Mouse (Mus musculus): ENCODE measurements at regions not wholly inside any gene's neighbourhood (a gene's known extent, or its start where the extent isn't known, plus 50 kb on each side); places are given as distances from the start of the nearest gene placed in this dataset.

GRCm38 (mm10) chr17:51907031-51907430 lies 73.9 kb upstream of the Satb1 start:
- Histone ChIP-seq H3K4me1 (ENCODE audit: control insufficient read depth, insufficient read depth, low read length) (no peaks in the 10 kb centered on the region), H3K27me3 (ENCODE audit: control insufficient read depth, insufficient read depth, low read length) (no peaks in the 10 kb centered on the region), H3K79me2 (ENCODE audit: control insufficient read depth, insufficient read depth, low read length) (no peaks in the 10 kb centered on the region), H3K4me3 (ENCODE audit: insufficient read depth, low read depth, low read length) (no peak overlapping the region), H3K27ac (replicated peaks; ENCODE audit: insufficient read depth, low read depth, low read length) (no peak overlapping the region), H3K9ac (ENCODE audit: low read depth, low read length) (no peak overlapping the region), H3K36me3 (ENCODE audit: control insufficient read depth, insufficient read depth, low read length) (no peaks in the 10 kb centered on the region)
- DNase-seq (ENCODE audit: extremely low read depth, low read depth, low spot score), result no peak
- TF ChIP-seq POLR2A (IDR thresholded peaks at IDR 0.05; ENCODE audit: extremely low read depth, insufficient read depth, low read length), result no peak
- no peak for TF ChIP-seq CTCF (IDR thresholded peaks at IDR 0.05; ENCODE audit: low read depth, low read length)
- 64% methylated on average over 4 of the region's 4 CpGs for WGBS

GRCm38 (mm10) chr17:51906418-51906817 lies 73.3 kb upstream of the Satb1 start:
- H3K4me1 ChIP-seq (ENCODE audit: control insufficient read depth, insufficient read depth, low read length), result no peaks in the 10 kb centered on the region
- no peak for DNase-seq (ENCODE audit: extremely low read depth, low read depth, low spot score)
- 69% methylated on average over 4 of the region's 4 CpGs for WGBS

GRCm38 (mm10) chr17:51903885-51904284 lies 70.8 kb upstream of the Satb1 start:
- Histone ChIP-seq H3K36me3 (ENCODE audit: control insufficient read depth, insufficient read depth, low read length) (no peaks in the 10 kb centered on the region), H3K27ac (replicated peaks; ENCODE audit: insufficient read depth, low read depth, low read length) (no peak overlapping the region), H3K27me3 (ENCODE audit: control insufficient read depth, insufficient read depth, low read length) (no peaks in the 10 kb centered on the region), H3K4me3 (ENCODE audit: insufficient read depth, low read depth, low read length) (no peak overlapping the region), H3K4me1 (ENCODE audit: control insufficient read depth, insufficient read depth, low read length) (no peaks in the 10 kb centered on the region), H3K9ac (ENCODE audit: low read depth, low read length) (no peak overlapping the region), H3K79me2 (ENCODE audit: control insufficient read depth, insufficient read depth, low read length) (no peaks in the 10 kb centered on the region)
- no peak for TF ChIP-seq POLR2A (IDR thresholded peaks at IDR 0.05; ENCODE audit: extremely low read depth, insufficient read depth, low read length)
- no peak for TF ChIP-seq CTCF (IDR thresholded peaks at IDR 0.05; ENCODE audit: low read depth, low read length)
- 58% methylated on average over 3 of the region's 3 CpGs for WGBS
- DNase-seq (ENCODE audit: extremely low read depth, low read depth, low spot score), result peak; percentile 4

More at GRCm38 (mm10) chr17:51906418-51906817, 73.3 kb upstream of the Satb1 start:
- Histone ChIP-seq H3K27me3 (ENCODE audit: control insufficient read depth, insufficient read depth, low read length) (no peaks in the 10 kb centered on the region), H3K79me2 (ENCODE audit: control insufficient read depth, insufficient read depth, low read length) (no peaks in the 10 kb centered on the region), H3K9ac (ENCODE audit: low read depth, low read length) (no peak overlapping the region), H3K4me3 (ENCODE audit: insufficient read depth, low read depth, low read length) (no peak overlapping the region), H3K27ac (replicated peaks; ENCODE audit: insufficient read depth, low read depth, low read length) (no peak overlapping the region), H3K36me3 (ENCODE audit: control insufficient read depth, insufficient read depth, low read length) (no peaks in the 10 kb centered on the region)
- no peak for TF ChIP-seq CTCF (IDR thresholded peaks at IDR 0.05; ENCODE audit: low read depth, low read length)

- H3K27ac ChIP-seq (replicated peaks; ENCODE audit: insufficient read depth, low read depth, low read length), result no peak overlapping the region
- no peaks in the 10 kb centered on the region for H3K36me3 ChIP-seq (ENCODE audit: control insufficient read depth, insufficient read depth, low read length)
- WGBS, result 80% methylated on average over 2 of the region's 2 CpGs
- TF ChIP-seq POLR2A (IDR thresholded peaks at IDR 0.05; ENCODE audit: extremely low read depth, insufficient read depth, low read length), result no peak
- TF ChIP-seq CTCF (IDR thresholded peaks at IDR 0.05; ENCODE audit: low read depth, low read length), result no peak
- no peak overlapping the region for H3K9ac ChIP-seq (ENCODE audit: low read depth, low read length)
- H3K79me2 ChIP-seq (ENCODE audit: control insufficient read depth, insufficient read depth, low read length), result no peaks in the 10 kb centered on the region
- H3K4me3 ChIP-seq (ENCODE audit: insufficient read depth, low read depth, low read length), result no peak overlapping the region
- H3K27me3 ChIP-seq (ENCODE audit: control insufficient read depth, insufficient read depth, low read length), result no peaks in the 10 kb centered on the region
- no peaks in the 10 kb centered on the region for H3K4me1 ChIP-seq (ENCODE audit: control insufficient read depth, insufficient read depth, low read length)
- no peak for DNase-seq (ENCODE audit: extremely low read depth, low read depth, low spot score)
These were observed 66.3 kb upstream of the Satb1 start for GRCm38 (mm10) chr17:51899376-51899775.

GRCm38 (mm10) chr17:51896160-51896559 lies 63.1 kb upstream of the Satb1 start:
- DNase-seq (ENCODE audit: extremely low read depth, low read depth, low spot score), result no peak
- Histone ChIP-seq H3K9ac (ENCODE audit: low read depth, low read length) (no peak overlapping the region), H3K4me1 (ENCODE audit: control insufficient read depth, insufficient read depth, low read length) (no peaks in the 10 kb centered on the region), H3K27ac (replicated peaks; ENCODE audit: insufficient read depth, low read depth, low read length) (no peak overlapping the region), H3K36me3 (ENCODE audit: control insufficient read depth, insufficient read depth, low read length) (no peaks in the 10 kb centered on the region), H3K27me3 (ENCODE audit: control insufficient read depth, insufficient read depth, low read length) (no peaks in the 10 kb centered on the region), H3K4me3 (ENCODE audit: insufficient read depth, low read depth, low read length) (no peak overlapping the region), H3K79me2 (ENCODE audit: control insufficient read depth, insufficient read depth, low read length) (no peaks in the 10 kb centered on the region)
- TF ChIP-seq POLR2A (IDR thresholded peaks at IDR 0.05; ENCODE audit: extremely low read depth, insufficient read depth, low read length) (no peak), CTCF (IDR thresholded peaks at IDR 0.05; ENCODE audit: low read depth, low read length) (no peak)
- WGBS, result 81% methylated on average over 3 of the region's 3 CpGs

- H3K27ac ChIP-seq (replicated peaks; ENCODE audit: insufficient read depth, low read depth, low read length), result no peak overlapping the region
- WGBS, result 83% methylated on average over 8 of the region's 8 CpGs
- no peak overlapping the region for H3K4me3 ChIP-seq (ENCODE audit: insufficient read depth, low read depth, low read length)
- H3K79me2 ChIP-seq (ENCODE audit: control insufficient read depth, insufficient read depth, low read length), result no peaks in the 10 kb centered on the region
- no peaks in the 10 kb centered on the region for H3K27me3 ChIP-seq (ENCODE audit: control insufficient read depth, insufficient read depth, low read length)
- no peaks in the 10 kb centered on the region for H3K4me1 ChIP-seq (ENCODE audit: control insufficient read depth, insufficient read depth, low read length)
- H3K36me3 ChIP-seq (ENCODE audit: control insufficient read depth, insufficient read depth, low read length), result no peaks in the 10 kb centered on the region
- no peak for TF ChIP-seq CTCF (IDR thresholded peaks at IDR 0.05; ENCODE audit: low read depth, low read length)
- no peak for TF ChIP-seq POLR2A (IDR thresholded peaks at IDR 0.05; ENCODE audit: extremely low read depth, insufficient read depth, low read length)
- DNase-seq (ENCODE audit: extremely low read depth, low read depth, low spot score), result no peak
- H3K9ac ChIP-seq (ENCODE audit: low read depth, low read length), result no peak overlapping the region
These were observed 61.2 kb upstream of the Satb1 start for GRCm38 (mm10) chr17:51894278-51894677.
